Mouse (Mus musculus) lung, postnatal 0 days (tissue): ENCODE measurements around the gene Olfr544. TPM values are rescaled to one million over a fixed set of nuclear protein-coding genes. Genes with fewer than 3 reads are reported as not detected.

ENCODE experiments used
- ATAC-seq: fragments of 200-750 bp; cut with Nextera tagmentation; 2 replicates; pipeline ENCODE4 v1.8.0; 2017; ENCODE audit warnings: moderate library complexity
- DNase-seq: peaks from one replicate; pipeline ENCODE4 v3.0.0-alpha.2; 2016; ENCODE audit warnings: low spot score
- H3K27ac ChIP-seq: fragments of 300-500 bp; sonication (generic); 2 replicates; pipeline ENCODE4 v1.5.1; 2014; ENCODE audit warnings: antibody characterized with exemption, mild to moderate bottlenecking, low read length, mixed read lengths
- H3K27me3 ChIP-seq: fragments of 300-500 bp; sonication (generic); replicated peaks from 2 replicates; pipeline ENCODE4 v1.6.1; 2014; ENCODE audit warnings: low read length, mixed read lengths; ENCODE audit not compliant: insufficient read depth
- H3K36me3 ChIP-seq: fragments of 300-500 bp; sonication (generic); 2 replicates; pipeline ENCODE4 v1.6.1; 2014; ENCODE audit warnings: low read length, mixed read lengths; ENCODE audit not compliant: insufficient read depth
- H3K4me1 ChIP-seq: fragments of 300-500 bp; sonication (generic); 2 replicates; pipeline ENCODE4 v1.6.1; 2014; ENCODE audit warnings: antibody characterized with exemption, low read depth, low read length, mixed read lengths; ENCODE audit not compliant: insufficient read depth
- H3K4me2 ChIP-seq: fragments of 300-500 bp; sonication (generic); replicated peaks from 2 replicates; pipeline ENCODE4 v1.6.1; 2014; ENCODE audit warnings: low read depth, mild to moderate bottlenecking, low read length, moderate library complexity, mixed read lengths
- H3K4me3 ChIP-seq: fragments of 300-500 bp; sonication (generic); 2 replicates; pipeline ENCODE4 v1.5.1; 2014; ENCODE audit warnings: low read depth, low read length
- H3K9ac ChIP-seq: fragments of 300-500 bp; sonication (generic); replicated peaks from 2 replicates; pipeline ENCODE4 v1.6.1; 2014; ENCODE audit warnings: low read depth, mild to moderate bottlenecking
- H3K9me3 ChIP-seq: fragments of 300-500 bp; sonication (generic); 2 replicates; pipeline ENCODE4 v1.6.1; 2016; ENCODE audit warnings: low read length, mixed read lengths
- CTCF ChIP-seq: IDR thresholded peaks from 2 replicates; pipeline ENCODE4 v1.5.1; 2016; ENCODE audit warnings: antibody characterized with exemption, mild to moderate bottlenecking
- EP300 ChIP-seq: IDR thresholded peaks from 2 replicates; pipeline ENCODE4 v1.6.1; 2016; ENCODE audit warnings: antibody characterized with exemption, mild to moderate bottlenecking, control low read depth
- WGBS: fragments of 180-500 bp; shearing (Covaris S2); extraction: QIAGEN DNeasy Blood & Tissue Kit; methylation state at CpG from one replicate; pipeline ENCODE4 v1.1.7; 2014; 5-methylcytosine and 5-hydroxymethylcytosine counted together
- polyA plus RNA-seq: library from polyadenylated mRNA; unstranded; fragments of >200 nt; fragmentation: Nextera tagmentation; extraction: Ambion mirVana; gene quantifications from 2 replicates; pipeline ENCODE4 v1.2.1, GENCODE M21; 2015

Gene Olfr544
- not detected in 2 replicates for polyA plus RNA-seq

- Histone ChIP-seq H3K4me1 (no peaks in the 10 kb centered on the region), H3K27me3 (no peaks in the 10 kb centered on the region), H3K36me3 (no peaks in the 10 kb centered on the region), H3K27ac (no peak within 1 kb of the TSS), H3K4me3 (no peak within 1 kb of the TSS), H3K9me3 (no peaks in the 10 kb centered on the region), H3K9ac (no peak within 1 kb of the TSS), H3K4me2 (no peak within 1 kb of the TSS)
- no peak for TF ChIP-seq CTCF
- TF ChIP-seq EP300 = no peak
- no peak for ATAC-seq
- no peak for DNase-seq
- WGBS = 67% methylated on average over 1 of the region's 1 CpGs
These were observed at the start of gene Olfr544 for GRCm38 (mm10) chr7:102488161-102488560. Olfr544 (minus strand) TSS chr7:102488313.

- TF ChIP-seq EP300 (no peak), CTCF (no peak)
- H3K27me3 ChIP-seq = no peaks in the 10 kb centered on the region
- H3K36me3 ChIP-seq = no peaks in the 10 kb centered on the region
- no peaks in the 10 kb centered on the region for H3K4me1 ChIP-seq
- H3K27ac ChIP-seq = no peak within 1 kb of the TSS
- H3K4me2 ChIP-seq = no peak within 1 kb of the TSS
- no peak for ATAC-seq
- no peak within 1 kb of the TSS for H3K4me3 ChIP-seq
- no peaks in the 10 kb centered on the region for H3K9me3 ChIP-seq
- DNase-seq = no peak
- no peak within 1 kb of the TSS for H3K9ac ChIP-seq
- 71% methylated on average over 1 of the region's 1 CpGs for WGBS
These were observed 46.3 kb upstream of the Olfr544 start, which contains the start of gene Olfr547 for GRCm38 (mm10) chr7:102534449-102534848. Olfr547 (plus strand) TSS chr7:102534749.

GRCm38 (mm10) chr7:102529052-102529451, 40.9 kb upstream of the Olfr544 start:
- TF ChIP-seq EP300 = no peak
- TF ChIP-seq CTCF = no peak
- Histone ChIP-seq H3K4me3 (no peak overlapping the region), H3K4me1 (no peaks in the 10 kb centered on the region), H3K27me3 (no peaks in the 10 kb centered on the region), H3K4me2 (no peak overlapping the region), H3K36me3 (no peaks in the 10 kb centered on the region), H3K9me3 (no peaks in the 10 kb centered on the region), H3K27ac (no peak overlapping the region), H3K9ac (no peak overlapping the region)
- ATAC-seq (no peak), DNase-seq (no peak)
- WGBS = 89% methylated on average over 1 of the region's 1 CpGs

GRCm38 (mm10) chr7:102517051-102517335, 28.9 kb upstream of the Olfr544 start:
- Histone ChIP-seq H3K27ac (no peak overlapping the region), H3K9ac (no peak overlapping the region), H3K4me1 (no peaks in the 10 kb centered on the region), H3K4me2 (no peak overlapping the region), H3K4me3 (no peak overlapping the region), H3K36me3 (no peaks in the 10 kb centered on the region), H3K27me3 (no peaks in the 10 kb centered on the region), H3K9me3 (no peaks in the 10 kb centered on the region)
- WGBS = 68% methylated on average over 2 of the region's 2 CpGs
- ATAC-seq (no peak), DNase-seq (no peak)
- TF ChIP-seq CTCF (no peak), EP300 (no peak)

- Histone ChIP-seq H3K27ac (no peak overlapping the region), H3K27me3 (no peaks in the 10 kb centered on the region), H3K9ac (no peak overlapping the region), H3K4me2 (no peak overlapping the region), H3K4me3 (no peak overlapping the region), H3K4me1 (no peaks in the 10 kb centered on the region), H3K9me3 (no peaks in the 10 kb centered on the region), H3K36me3 (no peaks in the 10 kb centered on the region)
- ATAC-seq = peak; percentile 37
- DNase-seq = peak; percentile 34
- TF ChIP-seq EP300 = no peak
- TF ChIP-seq CTCF = no peak
- 37% methylated on average over 10 of the region's 10 CpGs for WGBS
These were observed 28.3 kb upstream of the Olfr544 start for GRCm38 (mm10) chr7:102516261-102517050.

GRCm38 (mm10) chr7:102514144-102514543, 26.0 kb upstream of the Olfr544 start:
- H3K27ac ChIP-seq = no peak overlapping the region
- DNase-seq = no peak
- 49% methylated on average over 4 of the region's 4 CpGs for WGBS
- H3K36me3 ChIP-seq = no peaks in the 10 kb centered on the region
- no peak overlapping the region for H3K9ac ChIP-seq
- no peaks in the 10 kb centered on the region for H3K9me3 ChIP-seq
- ATAC-seq = no peak
- no peaks in the 10 kb centered on the region for H3K27me3 ChIP-seq
- H3K4me3 ChIP-seq = no peak overlapping the region
- no peaks in the 10 kb centered on the region for H3K4me1 ChIP-seq
- H3K4me2 ChIP-seq = no peak overlapping the region
- TF ChIP-seq EP300 (no peak), CTCF (no peak)
